Mouse (Mus musculus): Measurements from ENCODE around the gene Cyp4f39.

- TF ChIP-seq BHLHE40 (IDR thresholded peaks at IDR 0.05; ENCODE audit: low read depth, low read length) = no peak
- peak; percentile 43 for TF ChIP-seq POLR2A (IDR thresholded peaks at IDR 0.05; ENCODE audit: low read depth, low read length)
- no peak for TF ChIP-seq UBTF (IDR thresholded peaks at IDR 0.05; ENCODE audit: low read depth, low read length)
Measured at GRCm38 (mm10) chr17:32505851-32506728, 53.6 kb downstream of the Cyp4f39 start, which contains the start of gene Cyp4f17.
